Mouse (Mus musculus): ENCODE measurements around the gene Gm2381.
"Not testable (repeated sequence)": the region's sequence is repeated elsewhere in the genome, so short reads cannot be mapped to it uniquely, and the experiment has no call there.

Gene Gm2381

GRCm38 (mm10) chr7:42866801-42867458, at the start of gene Gm2381:
Gm2381 (minus strand) TSS chr7:42867234.
- not testable (repeated sequence) for DNase-seq

GRCm38 (mm10) chr7:42898067-42898466, 31.0 kb upstream of the Gm2381 start:
- DNase-seq, result not testable (repeated sequence)

- no peak for DNase-seq
Observed at GRCm38 (mm10) chr7:42878090-42878489, 11.1 kb upstream of the Gm2381 start.

- DNase-seq, result not testable (repeated sequence)
Observed at GRCm38 (mm10) chr7:42838366-42838765, 28.7 kb downstream of the Gm2381 start.

- no peak for DNase-seq
Observed at GRCm38 (mm10) chr7:42832221-42832620, 34.8 kb downstream of the Gm2381 start.

GRCm38 (mm10) chr7:42793425-42793824, 73.6 kb downstream of the Gm2381 start, which contains the start of gene Vmn2r62:
Vmn2r62 (minus strand) TSS chr7:42793525.
- not testable (repeated sequence) for DNase-seq

Measured in cerebellum, adult 18-20 months (tissue).